Mouse (Mus musculus): Measurements from ENCODE around the gene Scfd2.
A peak's percentile ranks its signal among the peaks of the same experiment; 100 is the strongest.

The Scfd2 gene

DNA sequence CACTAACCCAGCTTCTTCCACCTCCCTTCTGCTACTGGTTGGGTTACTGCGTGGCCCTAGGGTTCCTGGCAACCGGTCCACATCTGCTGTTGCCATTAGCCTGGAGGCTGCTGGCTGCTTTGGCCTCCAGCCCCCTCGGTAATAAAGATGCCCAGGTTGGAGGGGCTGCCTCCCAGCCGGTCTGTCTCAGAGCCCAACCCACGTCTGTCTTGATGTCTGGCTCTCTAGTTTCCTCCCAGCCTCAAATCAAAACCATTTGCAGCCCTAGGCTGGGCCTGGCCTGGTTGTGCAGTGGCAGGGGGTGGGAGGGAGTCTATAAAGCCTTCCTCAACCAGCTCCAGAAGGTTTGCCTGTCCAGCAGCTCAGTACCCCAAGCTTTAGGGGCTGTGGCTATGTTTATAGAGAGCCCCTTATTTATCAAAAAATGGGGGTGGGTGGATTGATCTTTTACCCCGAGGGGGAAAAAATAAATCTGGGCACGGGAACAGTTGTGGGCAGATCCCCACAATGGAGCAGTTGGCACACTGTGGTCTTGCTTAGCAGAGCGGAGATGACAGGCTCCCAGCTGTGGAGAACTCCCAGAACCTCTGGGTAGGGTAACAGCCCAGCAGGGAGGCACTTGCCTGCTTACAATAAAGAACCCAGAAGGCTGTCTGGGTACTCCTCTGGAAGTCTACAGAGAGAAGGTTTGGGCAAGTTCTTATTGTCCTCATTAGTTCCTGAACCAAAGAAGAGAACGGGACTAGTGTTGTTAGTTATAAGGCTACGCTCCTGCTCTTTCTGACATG lies 329.8 kb downstream of the Scfd2 start:
- no peak for DNase-seq (ENCODE audit: low spot score)

- DNase-seq (ENCODE audit: low spot score): no peak
Measured at GRCm38 (mm10) chr5:74200481-74200880, 331.1 kb downstream of the Scfd2 start.

GRCm38 (mm10) chr5:74199793-74200192 lies 331.8 kb downstream of the Scfd2 start:
- no peak for DNase-seq (ENCODE audit: low spot score)

DNA sequence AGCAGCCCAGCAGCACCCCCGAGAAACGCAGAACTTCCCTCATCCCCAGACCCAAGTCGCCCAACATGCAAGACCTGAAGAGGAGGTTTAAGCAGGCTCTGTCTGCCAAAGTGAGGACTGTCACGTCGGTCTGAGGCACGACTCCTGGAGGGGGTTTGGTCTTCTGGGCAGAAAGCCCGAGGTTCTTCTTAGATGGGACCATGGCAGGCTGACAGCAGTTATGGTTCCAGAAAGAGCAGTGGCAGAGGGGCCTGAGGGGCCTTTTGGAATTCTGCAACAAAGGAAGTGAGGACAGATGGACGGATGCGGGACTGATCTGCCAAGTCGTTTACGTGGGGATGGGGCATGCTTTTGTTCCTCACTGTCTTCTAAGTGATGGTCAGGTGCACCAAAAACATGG lies 333.1 kb downstream of the Scfd2 start:
- no peak for DNase-seq (ENCODE audit: low spot score)

- DNase-seq (ENCODE audit: low spot score): no peak
Measured at GRCm38 (mm10) chr5:74197541-74198330, 333.8 kb downstream of the Scfd2 start.

- DNase-seq (ENCODE audit: low spot score): no peak
Measured at GRCm38 (mm10) chr5:74196307-74196618, 335.3 kb downstream of the Scfd2 start.

- no peak for DNase-seq (ENCODE audit: low spot score)
Measured at GRCm38 (mm10) chr5:74195614-74196306, 335.8 kb downstream of the Scfd2 start.

DNA sequence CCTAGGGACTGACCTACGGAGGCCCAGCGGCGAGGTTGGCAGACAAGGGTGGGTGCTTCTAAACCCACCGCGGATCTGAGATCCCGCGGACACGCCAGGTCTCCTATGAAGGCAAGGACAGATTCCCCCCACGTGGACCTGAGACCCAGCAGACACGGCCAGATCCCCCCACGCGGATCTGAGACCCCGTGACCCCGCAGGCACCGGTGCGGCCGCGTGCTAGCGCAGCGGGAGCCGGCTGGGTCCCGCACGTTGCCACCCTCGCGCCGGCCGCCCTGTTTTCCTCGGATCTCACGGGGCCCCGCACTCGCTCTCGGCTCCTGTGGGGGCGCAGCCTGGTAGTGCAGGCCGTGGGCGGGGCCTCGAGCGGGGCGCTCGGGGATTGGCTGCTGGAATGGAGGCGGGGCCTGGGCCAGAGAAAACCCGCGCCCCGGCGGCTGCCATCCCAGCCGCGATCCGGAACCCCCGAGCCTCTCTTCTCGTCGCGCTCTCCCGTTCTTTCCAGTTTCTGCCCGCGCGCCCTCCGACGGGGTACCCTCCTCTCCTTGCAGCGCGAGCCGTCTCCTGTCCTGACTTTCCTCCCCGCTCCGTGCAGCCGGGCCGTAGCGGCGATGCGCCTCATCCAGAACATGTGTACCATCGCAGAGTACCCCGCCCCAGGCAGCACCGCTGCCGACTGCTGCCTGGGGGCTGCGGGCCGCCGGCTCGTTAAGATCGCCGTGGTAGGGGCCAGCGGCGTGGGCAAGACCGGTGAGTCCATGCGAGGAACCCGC lies 336.5 kb downstream of the Scfd2 start, which contains the start of gene Rasl11b:
Rasl11b (plus strand) TSS at position 446 of the 773 bp plus-strand sequence.
- peak; percentile 97 for DNase-seq (ENCODE audit: low spot score)

- no peak for DNase-seq (ENCODE audit: low spot score)
Measured at GRCm38 (mm10) chr5:74194027-74194840, 337.3 kb downstream of the Scfd2 start.

DNA sequence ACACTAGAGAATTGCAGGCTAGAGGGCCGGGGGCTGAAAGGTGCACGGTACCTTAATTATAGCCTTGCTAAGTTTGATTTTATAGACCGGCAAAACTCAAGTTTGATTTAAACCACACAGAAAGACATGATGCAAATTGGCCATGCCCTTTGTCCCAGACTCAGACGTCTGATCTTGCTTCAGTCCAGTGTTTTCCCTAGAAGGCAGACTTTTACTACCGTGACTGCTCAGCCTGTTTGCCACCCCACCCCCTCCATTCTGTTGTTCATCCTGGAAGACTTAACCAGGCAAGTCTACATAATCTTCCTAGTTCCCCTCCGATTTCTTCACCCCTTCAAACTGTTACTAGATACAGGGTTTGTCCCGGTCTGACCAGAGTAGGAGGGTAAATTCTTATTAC lies 337.9 kb downstream of the Scfd2 start:
- no peak for DNase-seq (ENCODE audit: low spot score)

- DNase-seq (ENCODE audit: low spot score): no peak
Measured at GRCm38 (mm10) chr5:74193008-74193407, 338.6 kb downstream of the Scfd2 start.

GRCm38 (mm10) chr5:74190911-74191310 lies 340.6 kb downstream of the Scfd2 start:
- DNase-seq (ENCODE audit: low spot score): no peak

DNA sequence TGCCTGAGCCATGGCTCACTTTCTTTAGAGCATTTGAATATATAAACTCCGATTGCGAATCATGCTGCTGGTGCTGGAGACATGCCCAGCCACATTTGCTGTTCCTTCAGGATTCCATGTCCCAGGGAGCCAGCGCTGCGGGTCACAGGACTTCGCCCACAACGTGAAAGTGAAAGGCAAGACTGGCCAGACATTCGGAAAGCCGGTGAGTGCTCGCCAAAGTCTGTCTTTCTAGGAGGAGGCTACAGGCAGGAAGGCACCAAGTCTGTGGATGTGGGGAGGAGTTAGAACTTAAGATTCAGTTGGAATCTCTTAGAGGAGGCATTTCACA lies 341.4 kb downstream of the Scfd2 start:
- DNase-seq (ENCODE audit: low spot score): no peak

DNA sequence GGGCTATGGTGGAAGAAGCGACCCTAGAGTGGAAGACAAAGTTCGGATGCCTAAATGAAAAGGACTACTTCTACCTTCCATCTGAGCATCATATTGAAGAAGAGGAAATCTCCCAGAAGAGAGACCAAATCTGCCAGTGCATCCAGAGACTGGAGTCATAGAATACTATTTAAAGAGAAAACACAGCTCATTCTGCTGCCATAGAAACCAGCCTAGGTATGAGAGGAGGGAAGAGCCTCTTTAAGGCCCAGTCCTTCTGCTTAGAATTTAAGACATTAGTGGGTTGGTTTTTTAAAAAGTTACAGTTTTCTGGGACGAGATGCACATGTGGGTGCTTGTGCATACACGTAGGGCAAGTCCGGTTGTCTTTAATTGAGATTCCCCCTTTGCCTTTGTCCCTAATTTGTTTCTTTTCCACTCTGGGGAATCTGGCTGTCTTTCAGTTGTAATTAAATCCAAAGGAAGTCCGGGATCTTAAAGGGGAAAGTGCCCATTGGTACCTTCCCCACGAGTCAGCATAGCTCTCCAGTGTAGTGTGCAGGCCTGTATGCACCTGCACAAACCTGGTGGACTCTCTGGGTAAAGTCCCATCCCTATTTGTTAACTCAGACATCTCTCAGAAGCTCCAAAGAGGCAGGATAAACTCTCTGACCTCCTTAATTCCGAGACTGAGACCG lies 341.9 kb downstream of the Scfd2 start:
- DNase-seq (ENCODE audit: low spot score): no peak

- DNase-seq (ENCODE audit: low spot score): no peak
Measured at GRCm38 (mm10) chr5:74188886-74189285, 342.7 kb downstream of the Scfd2 start.

- DNase-seq (ENCODE audit: low spot score): no peak
Measured at GRCm38 (mm10) chr5:74188076-74188475, 343.5 kb downstream of the Scfd2 start.

GRCm38 (mm10) chr5:74184607-74185006 lies 347.0 kb downstream of the Scfd2 start:
- DNase-seq (ENCODE audit: low spot score): no peak

DNA sequence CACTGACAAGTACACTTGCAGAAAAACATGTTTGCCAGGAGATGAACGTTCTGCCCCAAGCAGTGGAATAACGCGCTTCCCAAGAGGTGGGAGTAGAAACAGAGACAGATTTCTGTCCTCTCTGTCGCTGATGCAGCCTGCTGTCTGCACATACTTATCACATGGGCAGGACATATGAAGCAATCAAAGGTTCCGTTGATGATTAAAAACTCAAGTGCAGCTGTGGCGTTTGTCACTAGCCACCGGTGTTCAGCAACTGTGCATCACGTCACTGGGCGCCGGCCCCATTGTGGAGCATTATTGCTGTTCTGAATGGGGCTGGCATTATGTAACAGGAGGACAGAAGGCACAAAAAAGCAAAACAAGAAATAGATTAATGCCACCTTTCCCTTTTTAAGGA lies 348.4 kb downstream of the Scfd2 start:
- no peak for DNase-seq (ENCODE audit: low spot score)

DNA sequence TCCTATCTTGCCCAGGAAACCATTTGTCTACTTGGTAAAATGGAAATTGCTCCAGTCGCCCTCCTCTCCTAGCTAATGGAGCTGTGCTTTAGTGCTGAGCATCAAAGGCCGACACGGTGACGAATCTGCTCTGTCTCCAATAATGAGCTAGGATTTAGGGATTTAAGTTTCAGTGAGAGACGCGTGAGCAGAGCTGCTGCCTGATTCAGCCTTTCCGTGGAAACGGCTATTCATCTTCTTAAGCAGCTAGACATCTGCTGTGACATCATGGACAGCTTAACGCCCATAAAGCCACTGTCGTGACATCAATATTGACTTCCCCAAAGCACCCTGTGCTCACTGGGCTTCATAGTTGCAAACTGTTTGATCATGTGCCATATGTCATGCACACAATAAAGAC lies 351.3 kb downstream of the Scfd2 start:
- DNase-seq (ENCODE audit: low spot score): no peak

DNA sequence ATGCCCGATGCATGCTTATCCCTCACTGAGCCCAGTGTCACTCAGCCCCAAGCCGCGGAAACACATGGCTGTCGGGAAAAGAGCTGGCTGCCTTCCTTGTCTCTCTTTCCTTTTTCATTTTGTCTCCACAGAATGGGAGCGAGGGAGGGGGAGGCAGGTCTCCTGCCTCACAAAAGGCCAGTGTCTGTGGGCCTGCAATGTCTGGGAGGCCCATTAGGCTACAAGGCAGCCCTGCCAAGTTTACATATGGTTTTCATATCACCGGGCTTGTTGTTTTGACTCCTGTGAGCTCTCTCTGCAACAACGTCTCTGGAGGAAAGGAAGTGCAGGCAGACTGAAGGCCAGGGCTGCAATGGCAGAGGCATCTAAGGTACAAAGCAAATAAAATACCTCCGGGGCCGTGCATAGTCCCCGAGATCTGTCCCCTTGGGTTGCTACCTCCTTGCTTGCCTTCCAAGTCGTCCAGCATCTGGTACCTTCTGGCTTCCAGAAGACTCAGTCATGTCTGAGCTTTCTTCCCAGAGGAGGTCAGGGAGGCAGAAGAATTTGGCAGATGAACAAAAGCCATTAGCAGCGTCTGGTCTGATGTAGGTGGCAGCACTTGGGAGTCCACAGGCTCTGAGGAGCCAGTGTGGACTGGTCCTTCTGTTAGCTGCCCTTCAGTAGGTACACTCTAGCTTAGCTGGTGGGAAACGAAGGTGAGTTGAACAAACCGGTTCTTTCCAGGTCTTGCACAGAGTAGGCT lies 355.9 kb downstream of the Scfd2 start:
- no peak for DNase-seq (ENCODE audit: low spot score)
